Mouse (Mus musculus) liver, postnatal 0 days (tissue): ENCODE measurements around the gene Poc1b.

Experiments used
- CTCF ChIP-seq: sonication (generic); IDR thresholded peaks from 2 replicates; pipeline ENCODE4 v1.5.1; 2016; ENCODE audit warnings: antibody characterized with exemption, low read depth
- EP300 ChIP-seq: IDR thresholded peaks from 2 replicates; pipeline ENCODE4 v1.6.1; 2016; ENCODE audit warnings: antibody characterized with exemption, low read depth, mild to moderate bottlenecking

- TF ChIP-seq CTCF (peak; percentile 50), EP300 (no peak)
Measured at GRCm38 (mm10) chr10:99178118-99178517, 71.3 kb downstream of the Poc1b start.
